Mouse (Mus musculus): ENCODE measurements around the gene Mmp17. TPM values are rescaled to one million over a fixed set of nuclear protein-coding genes. Genes with fewer than 3 reads are reported as not detected.

Mmp17 gene
- polyA plus RNA-seq, 1 experiment from 2014 or later, result 6.5 TPM

GRCm38 (mm10) chr5:129551991-129552390, 32.0 kb upstream of the Mmp17 start:
- Histone ChIP-seq H3K4me1 (replicated peaks; ENCODE audit: control insufficient read depth, insufficient read depth, low read length) (no peaks in the 10 kb centered on the region), H3K27ac (ENCODE audit: low read depth, low read length) (no peak overlapping the region), H3K4me2 (ENCODE audit: low read depth, low read length, severe bottlenecking) (no peak overlapping the region), H3K36me3 (ENCODE audit: control insufficient read depth, insufficient read depth, low read length) (peaks cover 17% of the 10 kb centered on the region), H3K4me3 (ENCODE audit: low read depth, low read length) (no peak overlapping the region), H3K9me3 (ENCODE audit: control insufficient read depth, low read length) (no peaks in the 10 kb centered on the region), H3K27me3 (ENCODE audit: control insufficient read depth, insufficient read depth, low read length) (no peaks in the 10 kb centered on the region), H3K9ac (ENCODE audit: low read length) (no peak overlapping the region)
- 96% methylated on average over 2 of the region's 2 CpGs for WGBS
- DNase-seq (ENCODE audit: low spot score) (no peak), ATAC-seq (replicated peaks; ENCODE audit: low FRiP score) (no peak)

GRCm38 (mm10) chr5:129553642-129554041, 30.3 kb upstream of the Mmp17 start:
- WGBS, result 91% methylated on average over 6 of the region's 6 CpGs
- no peak for ATAC-seq (replicated peaks; ENCODE audit: low FRiP score)
- H3K4me3 ChIP-seq (ENCODE audit: low read depth, low read length), result no peak overlapping the region
- H3K27ac ChIP-seq (ENCODE audit: low read depth, low read length), result no peak overlapping the region
- H3K4me1 ChIP-seq (replicated peaks; ENCODE audit: control insufficient read depth, insufficient read depth, low read length), result no peaks in the 10 kb centered on the region
- H3K27me3 ChIP-seq (ENCODE audit: control insufficient read depth, insufficient read depth, low read length), result no peaks in the 10 kb centered on the region
- no peaks in the 10 kb centered on the region for H3K9me3 ChIP-seq (ENCODE audit: control insufficient read depth, low read length)
- no peak for DNase-seq (ENCODE audit: low spot score)
- no peak overlapping the region for H3K9ac ChIP-seq (ENCODE audit: low read length)
- H3K36me3 ChIP-seq (ENCODE audit: control insufficient read depth, insufficient read depth, low read length), result peaks cover 17% of the 10 kb centered on the region
- no peak overlapping the region for H3K4me2 ChIP-seq (ENCODE audit: low read depth, low read length, severe bottlenecking)

GRCm38 (mm10) chr5:129558591-129558990, 25.4 kb upstream of the Mmp17 start:
- Histone ChIP-seq H3K36me3 (ENCODE audit: control insufficient read depth, insufficient read depth, low read length) (peaks cover 15% of the 10 kb centered on the region), H3K4me1 (replicated peaks; ENCODE audit: control insufficient read depth, insufficient read depth, low read length) (no peaks in the 10 kb centered on the region), H3K27me3 (ENCODE audit: control insufficient read depth, insufficient read depth, low read length) (no peaks in the 10 kb centered on the region), H3K9ac (ENCODE audit: low read length) (no peak overlapping the region), H3K27ac (ENCODE audit: low read depth, low read length) (no peak overlapping the region), H3K4me3 (ENCODE audit: low read depth, low read length) (no peak overlapping the region), H3K4me2 (ENCODE audit: low read depth, low read length, severe bottlenecking) (no peak overlapping the region), H3K9me3 (ENCODE audit: control insufficient read depth, low read length) (no peaks in the 10 kb centered on the region)
- ATAC-seq (replicated peaks; ENCODE audit: low FRiP score) (no peak), DNase-seq (ENCODE audit: low spot score) (no peak)
- WGBS, result 86% methylated on average over 5 of the region's 5 CpGs

- Histone ChIP-seq H3K36me3 (ENCODE audit: control insufficient read depth, insufficient read depth, low read length) (peaks cover 15% of the 10 kb centered on the region), H3K4me3 (ENCODE audit: low read depth, low read length) (no peak overlapping the region), H3K4me2 (ENCODE audit: low read depth, low read length, severe bottlenecking) (no peak overlapping the region), H3K27me3 (ENCODE audit: control insufficient read depth, insufficient read depth, low read length) (no peaks in the 10 kb centered on the region), H3K4me1 (replicated peaks; ENCODE audit: control insufficient read depth, insufficient read depth, low read length) (no peaks in the 10 kb centered on the region), H3K9ac (ENCODE audit: low read length) (no peak overlapping the region), H3K9me3 (ENCODE audit: control insufficient read depth, low read length) (no peaks in the 10 kb centered on the region), H3K27ac (ENCODE audit: low read depth, low read length) (no peak overlapping the region)
- ATAC-seq (replicated peaks; ENCODE audit: low FRiP score), result no peak
- DNase-seq (ENCODE audit: low spot score), result no peak
- 66% methylated on average over 11 of the region's 11 CpGs for WGBS
Observed at GRCm38 (mm10) chr5:129559283-129559682, 24.7 kb upstream of the Mmp17 start.

GRCm38 (mm10) chr5:129562342-129562741, 21.6 kb upstream of the Mmp17 start:
- Histone ChIP-seq H3K4me2 (ENCODE audit: low read depth, low read length, severe bottlenecking) (no peak overlapping the region), H3K4me3 (ENCODE audit: low read depth, low read length) (no peak overlapping the region), H3K27ac (ENCODE audit: low read depth, low read length) (no peak overlapping the region), H3K36me3 (ENCODE audit: control insufficient read depth, insufficient read depth, low read length) (peaks cover 16% of the 10 kb centered on the region), H3K9me3 (ENCODE audit: control insufficient read depth, low read length) (no peaks in the 10 kb centered on the region), H3K27me3 (ENCODE audit: control insufficient read depth, insufficient read depth, low read length) (no peaks in the 10 kb centered on the region), H3K4me1 (replicated peaks; ENCODE audit: control insufficient read depth, insufficient read depth, low read length) (no peaks in the 10 kb centered on the region), H3K9ac (ENCODE audit: low read length) (no peak overlapping the region)
- WGBS, result 91% methylated on average over 8 of the region's 8 CpGs
- no peak for ATAC-seq (replicated peaks; ENCODE audit: low FRiP score)
- DNase-seq (ENCODE audit: low spot score), result no peak

- H3K27me3 ChIP-seq (ENCODE audit: control insufficient read depth, insufficient read depth, low read length), result no peaks in the 10 kb centered on the region
- no peak overlapping the region for H3K4me3 ChIP-seq (ENCODE audit: low read depth, low read length)
- no peaks in the 10 kb centered on the region for H3K9me3 ChIP-seq (ENCODE audit: control insufficient read depth, low read length)
- no peaks in the 10 kb centered on the region for H3K4me1 ChIP-seq (replicated peaks; ENCODE audit: control insufficient read depth, insufficient read depth, low read length)
- H3K4me2 ChIP-seq (ENCODE audit: low read depth, low read length, severe bottlenecking), result no peak overlapping the region
- H3K9ac ChIP-seq (ENCODE audit: low read length), result no peak overlapping the region
- WGBS, result 89% methylated on average over 4 of the region's 4 CpGs
- ATAC-seq (replicated peaks; ENCODE audit: low FRiP score) (no peak), DNase-seq (ENCODE audit: low spot score) (no peak)
- peaks cover 7% of the 10 kb centered on the region; the same call in 1 of the 2 replicates for H3K36me3 ChIP-seq (ENCODE audit: control insufficient read depth, insufficient read depth, low read length)
- no peak overlapping the region for H3K27ac ChIP-seq (ENCODE audit: low read depth, low read length)
Observed at GRCm38 (mm10) chr5:129568596-129568995, 15.4 kb upstream of the Mmp17 start.

- Histone ChIP-seq H3K4me2 (ENCODE audit: low read depth, low read length, severe bottlenecking) (no peak overlapping the region), H3K4me1 (replicated peaks; ENCODE audit: control insufficient read depth, insufficient read depth, low read length) (no peaks in the 10 kb centered on the region), H3K4me3 (ENCODE audit: low read depth, low read length) (no peak overlapping the region), H3K27me3 (ENCODE audit: control insufficient read depth, insufficient read depth, low read length) (peaks cover 8% of the 10 kb centered on the region; the same call in 1 of the 2 replicates), H3K36me3 (ENCODE audit: control insufficient read depth, insufficient read depth, low read length) (no peaks in the 10 kb centered on the region), H3K9me3 (ENCODE audit: control insufficient read depth, low read length) (no peaks in the 10 kb centered on the region), H3K9ac (ENCODE audit: low read length) (no peak overlapping the region), H3K27ac (ENCODE audit: low read depth, low read length) (no peak overlapping the region)
- WGBS, result 69% methylated on average over 12 of the region's 12 CpGs
- ATAC-seq (replicated peaks; ENCODE audit: low FRiP score), result no peak
- DNase-seq (ENCODE audit: low spot score), result no peak
Observed at GRCm38 (mm10) chr5:129578201-129578600, 5.8 kb upstream of the Mmp17 start.

GRCm38 (mm10) chr5:129580046-129580445, 3.9 kb upstream of the Mmp17 start:
- ATAC-seq (replicated peaks; ENCODE audit: low FRiP score), result no peak
- H3K27me3 ChIP-seq (ENCODE audit: control insufficient read depth, insufficient read depth, low read length), result peaks cover 13% of the 10 kb centered on the region; the same call in 1 of the 2 replicates
- H3K4me2 ChIP-seq (ENCODE audit: low read depth, low read length, severe bottlenecking), result no peak overlapping the region
- no peak overlapping the region for H3K27ac ChIP-seq (ENCODE audit: low read depth, low read length)
- no peak overlapping the region for H3K9ac ChIP-seq (ENCODE audit: low read length)
- 34% methylated on average over 6 of the region's 6 CpGs for WGBS
- H3K9me3 ChIP-seq (ENCODE audit: control insufficient read depth, low read length), result no peaks in the 10 kb centered on the region
- no peaks in the 10 kb centered on the region for H3K36me3 ChIP-seq (ENCODE audit: control insufficient read depth, insufficient read depth, low read length)
- no peaks in the 10 kb centered on the region; the same call in 1 of the 2 replicates for H3K4me1 ChIP-seq (replicated peaks; ENCODE audit: control insufficient read depth, insufficient read depth, low read length)
- no peak overlapping the region for H3K4me3 ChIP-seq (ENCODE audit: low read depth, low read length)
- DNase-seq (ENCODE audit: low spot score), result no peak

GRCm38 (mm10) chr5:129580572-129580971, 3.4 kb upstream of the Mmp17 start:
- no peaks in the 10 kb centered on the region for H3K36me3 ChIP-seq (ENCODE audit: control insufficient read depth, insufficient read depth, low read length)
- no peaks in the 10 kb centered on the region for H3K9me3 ChIP-seq (ENCODE audit: control insufficient read depth, low read length)
- no peak overlapping the region for H3K4me2 ChIP-seq (ENCODE audit: low read depth, low read length, severe bottlenecking)
- DNase-seq (ENCODE audit: low spot score), result no peak
- WGBS, result 83% methylated on average over 9 of the region's 9 CpGs
- H3K4me1 ChIP-seq (replicated peaks; ENCODE audit: control insufficient read depth, insufficient read depth, low read length), result peaks cover under 1% of the 10 kb centered on the region; the same call in 1 of the 2 replicates
- no peak overlapping the region for H3K27ac ChIP-seq (ENCODE audit: low read depth, low read length)
- H3K9ac ChIP-seq (ENCODE audit: low read length), result no peak overlapping the region
- peaks cover 17% of the 10 kb centered on the region; the same call in 1 of the 2 replicates for H3K27me3 ChIP-seq (ENCODE audit: control insufficient read depth, insufficient read depth, low read length)
- ATAC-seq (replicated peaks; ENCODE audit: low FRiP score), result no peak
- no peak overlapping the region for H3K4me3 ChIP-seq (ENCODE audit: low read depth, low read length)
